ENCODE assay signal across 17 mouse cellular contexts in genomic region chr12:36134111-36134510, GRCm38 (mm10).
"Had no signal": no experiment of that assay in that cellular context is flagged by ENCODE, and none has a peak within 500 bp of the region (broad histone marks: within the 10 kb centered on the region; RNA-seq: fewer than 3 reads in every experiment).

No protein-coding gene starts in this region.

- H3K9me3 ChIP-seq: kidney, embryonic 15.5 days; limb, embryonic 10.5 days; limb, embryonic 13.5 days; liver, embryonic 12.5 days; liver, embryonic 15.5 days; lung, embryonic 15.5 days had no signal

- DNase-seq: kidney, postnatal 10 days; kidney, postnatal 36 days; layer of hippocampus, adult 9-11 months; liver; lung, adult 18-20 months; lung, postnatal 10 days; lung, postnatal 36 days; midbrain, embryonic 14.5 days; thymus, postnatal 25 days had no signal

- H3K4me2 ChIP-seq: kidney, embryonic 15.5 days; limb, embryonic 13.5 days; liver, embryonic 12.5 days; liver, embryonic 15.5 days; lung, embryonic 15.5 days; midbrain, embryonic 11.5 days had no signal

- H3K27me3 ChIP-seq: kidney, embryonic 15.5 days; limb, embryonic 13.5 days; liver, embryonic 12.5 days; liver, embryonic 15.5 days; lung, embryonic 15.5 days; megakaryocyte, embryonic 14.5 days had no signal

- ATAC-seq: liver, embryonic 12.5 days had no signal

- H3K4me3 ChIP-seq: kidney, embryonic 15.5 days; limb, embryonic 10.5 days; limb, embryonic 13.5 days; liver, embryonic 12.5 days; liver, embryonic 15.5 days; lung, embryonic 15.5 days; megakaryocyte, embryonic 14.5 days had no signal

- H3K4me1 ChIP-seq: limb, embryonic 10.5 days; limb, embryonic 13.5 days; liver, embryonic 15.5 days; lung, embryonic 15.5 days had no signal

- H3K9ac ChIP-seq: kidney, embryonic 15.5 days; limb, embryonic 13.5 days; liver, embryonic 12.5 days; liver, embryonic 15.5 days; lung, embryonic 15.5 days had no signal

- H3K27ac ChIP-seq: kidney, embryonic 15.5 days; limb, embryonic 10.5 days; limb, embryonic 13.5 days; liver, embryonic 12.5 days; liver, embryonic 15.5 days; lung, embryonic 15.5 days had no signal
